Mouse (Mus musculus): Measurements from ENCODE around the gene Ppef1. TPM values are rescaled to one million over a fixed set of nuclear protein-coding genes. Genes with fewer than 3 reads are reported as not detected.

The Ppef1 gene
- polyA plus RNA-seq, 1 experiment from 2014 or later = not detected

Other genes starting within 250 kb of the Ppef1 start
- 27.2 and 27.4 TPM in 2 replicates for gene Phka2, start 233.6 kb downstream of the Ppef1 start, polyA plus RNA-seq (2014; fragmentation: Nextera tagmentation; extraction: Ambion mirVana)
- gene Rs1, start 32.2 kb upstream of the Ppef1 start, polyA plus RNA-seq (2014; fragmentation: Nextera tagmentation; extraction: Ambion mirVana) = 0.05 TPM in 1 of 2 replicates, not detected in the other
- not detected in 2 replicates for gene Gja6, start 171.3 kb upstream of the Ppef1 start, polyA plus RNA-seq (2014; fragmentation: Nextera tagmentation; extraction: Ambion mirVana)

All from heart, embryonic 14.5 days (tissue).